Mouse (Mus musculus): ENCODE measurements at regions not wholly inside any gene's neighbourhood (a gene's known extent, or its start where the extent isn't known, plus 50 kb on each side); places are given as distances from the start of the nearest gene placed in this dataset.
A peak's percentile ranks its signal among the peaks of the same experiment; 100 is the strongest.

- no peak for DNase-seq
- peak overlapping the region; percentile 40 for H3K27ac ChIP-seq
- intact Hi-C loops (cut with DNase I), result no loop called here
- no peak for TF ChIP-seq CTCF (IDR thresholded peaks at IDR 0.05)
- H3K4me3 ChIP-seq, result no peak overlapping the region
Observed at GRCm38 (mm10) chr2:72588814-72589213, 112.9 kb downstream of the Cdca7 start.

GRCm38 (mm10) chr2:72592011-72592410 lies 116.1 kb downstream of the Cdca7 start:
- intact Hi-C loops (cut with DNase I), result no loop called here
- H3K4me3 ChIP-seq, result no peak overlapping the region
- TF ChIP-seq CTCF (IDR thresholded peaks at IDR 0.05), result no peak
- H3K27ac ChIP-seq, result no peak overlapping the region
- no peak for DNase-seq

- TF ChIP-seq CTCF (IDR thresholded peaks at IDR 0.05), result no peak
- Histone ChIP-seq H3K27ac (no peak overlapping the region), H3K4me3 (no peak overlapping the region)
- intact Hi-C loops (cut with DNase I), result no loop called here
- no peak for DNase-seq
Observed at GRCm38 (mm10) chr2:72596994-72597925, 121.3 kb downstream of the Cdca7 start.

- Histone ChIP-seq H3K27ac (no peak overlapping the region), H3K4me3 (no peak overlapping the region)
- no peak for TF ChIP-seq CTCF (IDR thresholded peaks at IDR 0.05)
- intact Hi-C loops (cut with DNase I), result no loop called here
- DNase-seq, result no peak
Observed at GRCm38 (mm10) chr2:72597941-72598340, 122.0 kb downstream of the Cdca7 start.

GRCm38 (mm10) chr2:72600723-72601122 lies 124.8 kb downstream of the Cdca7 start:
- DNase-seq, result peak; percentile 40
- no peak for TF ChIP-seq CTCF (IDR thresholded peaks at IDR 0.05)
- H3K4me3 ChIP-seq, result no peak overlapping the region
- intact Hi-C loops (cut with DNase I), result no loop called here
- no peak overlapping the region for H3K27ac ChIP-seq

- Histone ChIP-seq H3K27ac (peak overlapping the region; percentile 25; the same call in 1 of the 2 replicates), H3K4me3 (no peak overlapping the region)
- intact Hi-C loops (cut with DNase I), result no loop called here
- no peak for DNase-seq
- TF ChIP-seq CTCF (IDR thresholded peaks at IDR 0.05), result no peak
Observed at GRCm38 (mm10) chr2:72602152-72602551, 126.2 kb downstream of the Cdca7 start.

GRCm38 (mm10) chr2:72612221-72612620 lies 136.3 kb downstream of the Cdca7 start:
- intact Hi-C loops (cut with DNase I), result no loop called here
- TF ChIP-seq CTCF (IDR thresholded peaks at IDR 0.05), result no peak
- Histone ChIP-seq H3K27ac (peak overlapping the region; percentile 51), H3K4me3 (no peak overlapping the region)
- DNase-seq, result peak; percentile 56

- peak; percentile 88 for DNase-seq
- intact Hi-C loops (cut with DNase I), result no loop called here
- no peak for TF ChIP-seq CTCF (IDR thresholded peaks at IDR 0.05)
- H3K4me3 ChIP-seq, result no peak overlapping the region
- no peak overlapping the region for H3K27ac ChIP-seq
Observed at GRCm38 (mm10) chr2:72614256-72614655, 138.3 kb downstream of the Cdca7 start.

GRCm38 (mm10) chr2:72615869-72616268 lies 139.9 kb downstream of the Cdca7 start:
- no peak overlapping the region for H3K27ac ChIP-seq
- no peak for TF ChIP-seq CTCF (IDR thresholded peaks at IDR 0.05)
- H3K4me3 ChIP-seq, result no peak overlapping the region
- intact Hi-C loops (cut with DNase I), result no loop called here
- no peak for DNase-seq

- TF ChIP-seq CTCF (IDR thresholded peaks at IDR 0.05), result no peak
- DNase-seq, result no peak
- intact Hi-C loops (cut with DNase I), result no loop called here
- Histone ChIP-seq H3K27ac (no peak overlapping the region), H3K4me3 (no peak overlapping the region)
Observed at GRCm38 (mm10) chr2:72616412-72616811, 140.5 kb downstream of the Cdca7 start.

GRCm38 (mm10) chr2:72619446-72619845 lies 143.5 kb downstream of the Cdca7 start:
- TF ChIP-seq CTCF (IDR thresholded peaks at IDR 0.05), result no peak
- H3K27ac ChIP-seq, result no peak overlapping the region
- intact Hi-C loops (cut with DNase I), result no loop called here
- no peak overlapping the region for H3K4me3 ChIP-seq
- peak; percentile 21 for DNase-seq

- intact Hi-C loops (cut with DNase I), result no loop called here
- no peak for DNase-seq
- 0 out of 2 replicates have a peak overlapping the region, but pooled peaks have one; percentile 25 for H3K27ac ChIP-seq
- H3K4me3 ChIP-seq, result peak overlapping the region; percentile 53
- TF ChIP-seq CTCF (IDR thresholded peaks at IDR 0.05), result peak; percentile 21
Observed at GRCm38 (mm10) chr2:72620182-72620652, 144.3 kb downstream of the Cdca7 start.

- DNase-seq, result no peak
- H3K4me3 ChIP-seq, result no peak overlapping the region
- no peak overlapping the region for H3K27ac ChIP-seq
- TF ChIP-seq CTCF (IDR thresholded peaks at IDR 0.05), result no peak
- intact Hi-C loops (cut with DNase I), result no loop called here
Observed at GRCm38 (mm10) chr2:72627915-72628314, 152.0 kb downstream of the Cdca7 start.

Measured in gastrocnemius, adult 2 months (tissue).